Mouse (Mus musculus) lung, embryonic 14.5 days (tissue): Measurements from ENCODE around the gene Psma5. TPM values are rescaled to one million over a fixed set of nuclear protein-coding genes. Genes with fewer than 3 reads are reported as not detected.
A peak's percentile ranks its signal among the peaks of the same experiment; 100 is the strongest.

Experiments
- ATAC-seq: fragments of 200-750 bp; cut with Nextera tagmentation; 2 replicates; pipeline ENCODE4 v1.8.0; 2017; ENCODE audit warnings: mild to moderate bottlenecking, moderate TSS enrichment, moderate library complexity; ENCODE audit not compliant: insufficient read depth
- DNase-seq: peaks from one replicate; pipeline ENCODE4 v3.0.0-alpha.2; 2015
- H3K27ac ChIP-seq: fragments of 300-500 bp; sonication (generic); 2 replicates; pipeline ENCODE4 v1.5.1; 2014; ENCODE audit warnings: low read depth, mild to moderate bottlenecking, moderate library complexity
- H3K27me3 ChIP-seq: fragments of 300-500 bp; sonication (generic); 2 replicates; pipeline ENCODE4 v1.6.1; 2014; ENCODE audit warnings: low read length, control low read depth; ENCODE audit not compliant: insufficient read depth
- H3K36me3 ChIP-seq: fragments of 300-500 bp; sonication (generic); 2 replicates; pipeline ENCODE4 v1.6.1; 2014; ENCODE audit warnings: control low read depth; ENCODE audit not compliant: insufficient read depth
- H3K4me1 ChIP-seq: fragments of 300-500 bp; sonication (generic); 2 replicates; pipeline ENCODE4 v1.6.1; 2014; ENCODE audit warnings: antibody characterized with exemption, control low read depth; ENCODE audit not compliant: insufficient read depth
- H3K4me2 ChIP-seq: fragments of 300-500 bp; sonication (generic); 2 replicates; pipeline ENCODE4 v1.6.1; 2014; ENCODE audit warnings: mild to moderate bottlenecking
- H3K4me3 ChIP-seq: fragments of 300-500 bp; sonication (generic); 2 replicates; pipeline ENCODE4 v1.5.1; 2014; ENCODE audit warnings: low read depth, low read length
- H3K9ac ChIP-seq: fragments of 300-500 bp; sonication (generic); 2 replicates; pipeline ENCODE4 v1.6.1; 2014
- H3K9me3 ChIP-seq: fragments of 300-500 bp; sonication (generic); 2 replicates; pipeline ENCODE4 v1.6.1; 2016; ENCODE audit warnings: low read depth, low read length, control low read depth
- CTCF ChIP-seq: IDR thresholded peaks from 2 replicates; pipeline ENCODE4 v1.5.1; 2016; ENCODE audit warnings: antibody characterized with exemption, low read depth
- WGBS: fragments of 180-500 bp; shearing (Covaris S2); extraction: QIAGEN DNeasy Blood & Tissue Kit; methylation state at CpG from one replicate; pipeline ENCODE4 v1.1.7; 2014; 5-methylcytosine and 5-hydroxymethylcytosine counted together
- polyA plus RNA-seq: library from polyadenylated mRNA; unstranded; fragments of >200 nt; fragmentation: Nextera tagmentation; extraction: Ambion mirVana; gene quantifications from 2 replicates; pipeline ENCODE4 v1.2.1, GENCODE M21; 2014

The Psma5 gene
- polyA plus RNA-seq, 1 experiment from 2014 or later = 320 TPM

DNA sequence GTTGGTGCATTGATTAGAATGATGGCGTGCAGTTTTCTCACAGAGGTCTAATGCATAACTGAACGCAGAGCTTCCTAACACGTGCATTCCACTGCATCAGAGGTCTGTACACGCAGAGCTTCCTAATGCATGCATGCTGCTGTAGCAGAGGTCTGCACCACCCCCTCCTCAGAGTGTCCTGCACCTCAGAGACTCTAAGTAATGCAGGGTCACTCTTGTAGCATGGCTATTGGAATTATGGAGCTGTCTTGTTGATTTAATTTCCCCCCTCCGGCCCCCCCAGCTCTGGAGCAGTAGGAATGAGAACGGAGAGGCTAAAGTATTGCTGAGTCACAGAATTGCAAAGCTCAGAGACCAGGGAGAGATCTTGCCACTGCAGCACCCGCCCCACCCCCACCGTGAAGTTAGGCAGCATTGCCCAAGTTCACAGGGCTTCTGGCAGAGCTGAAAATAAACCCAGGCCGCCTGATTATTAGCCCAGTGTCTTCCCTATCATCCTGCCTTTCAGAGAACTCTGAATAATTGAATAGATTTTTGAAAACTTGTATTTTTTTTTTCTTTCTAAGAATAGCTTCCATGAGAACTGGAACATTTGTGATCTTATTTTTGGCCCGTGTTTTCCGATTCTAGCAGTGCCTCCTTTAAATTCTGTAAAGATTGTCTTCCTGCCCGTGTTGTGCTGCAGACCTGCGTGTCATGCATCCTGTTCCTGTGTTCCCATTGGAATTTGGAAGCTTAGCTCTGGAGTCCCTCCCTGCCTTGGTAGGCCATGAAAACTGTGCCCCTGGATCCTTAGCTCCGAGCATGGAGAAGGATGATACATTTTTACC lies 39.7 kb downstream of the Psma5 start:
- no peak for TF ChIP-seq CTCF
- Histone ChIP-seq H3K9me3 (no peaks in the 10 kb centered on the region), H3K27me3 (no peaks in the 10 kb centered on the region), H3K9ac (no peak overlapping the region), H3K27ac (peak overlapping the region; percentile 84), H3K4me3 (no peak overlapping the region), H3K4me2 (peak overlapping the region; percentile 41), H3K4me1 (peaks cover 28% of the 10 kb centered on the region), H3K36me3 (no peaks in the 10 kb centered on the region)
- ATAC-seq (peak; percentile 57), DNase-seq (no peak)
- 11% methylated on average over 14 of the region's 14 CpGs for WGBS

DNA sequence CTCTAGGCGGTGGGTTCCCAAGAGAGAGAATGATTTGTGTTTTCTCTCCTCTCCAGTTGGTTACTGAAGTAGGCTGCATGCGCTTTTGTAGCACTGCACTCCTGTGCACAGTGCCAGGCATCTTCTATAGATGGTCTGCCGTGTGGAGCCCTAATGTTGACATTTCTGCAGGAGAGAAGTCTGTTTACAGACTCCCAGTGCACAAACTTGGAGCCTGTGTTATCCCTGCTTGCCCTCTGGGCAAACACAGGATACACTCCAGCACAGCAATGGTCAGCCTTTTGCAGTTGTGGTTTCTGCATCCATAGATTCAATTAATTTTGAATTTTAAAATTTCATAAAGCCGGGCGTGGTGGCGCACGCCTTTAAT lies 40.3 kb downstream of the Psma5 start:
- Histone ChIP-seq H3K4me3 (no peak overlapping the region), H3K9ac (no peak overlapping the region), H3K27me3 (no peaks in the 10 kb centered on the region), H3K27ac (peak overlapping the region; percentile 84), H3K9me3 (no peaks in the 10 kb centered on the region), H3K36me3 (no peaks in the 10 kb centered on the region), H3K4me1 (peaks cover 28% of the 10 kb centered on the region), H3K4me2 (0 out of 2 replicates have a peak overlapping the region, but pooled peaks have one; percentile 6)
- ATAC-seq = no peak
- no peak for TF ChIP-seq CTCF
- no peak for DNase-seq
- WGBS = 53% methylated on average over 7 of the region's 7 CpGs

DNA sequence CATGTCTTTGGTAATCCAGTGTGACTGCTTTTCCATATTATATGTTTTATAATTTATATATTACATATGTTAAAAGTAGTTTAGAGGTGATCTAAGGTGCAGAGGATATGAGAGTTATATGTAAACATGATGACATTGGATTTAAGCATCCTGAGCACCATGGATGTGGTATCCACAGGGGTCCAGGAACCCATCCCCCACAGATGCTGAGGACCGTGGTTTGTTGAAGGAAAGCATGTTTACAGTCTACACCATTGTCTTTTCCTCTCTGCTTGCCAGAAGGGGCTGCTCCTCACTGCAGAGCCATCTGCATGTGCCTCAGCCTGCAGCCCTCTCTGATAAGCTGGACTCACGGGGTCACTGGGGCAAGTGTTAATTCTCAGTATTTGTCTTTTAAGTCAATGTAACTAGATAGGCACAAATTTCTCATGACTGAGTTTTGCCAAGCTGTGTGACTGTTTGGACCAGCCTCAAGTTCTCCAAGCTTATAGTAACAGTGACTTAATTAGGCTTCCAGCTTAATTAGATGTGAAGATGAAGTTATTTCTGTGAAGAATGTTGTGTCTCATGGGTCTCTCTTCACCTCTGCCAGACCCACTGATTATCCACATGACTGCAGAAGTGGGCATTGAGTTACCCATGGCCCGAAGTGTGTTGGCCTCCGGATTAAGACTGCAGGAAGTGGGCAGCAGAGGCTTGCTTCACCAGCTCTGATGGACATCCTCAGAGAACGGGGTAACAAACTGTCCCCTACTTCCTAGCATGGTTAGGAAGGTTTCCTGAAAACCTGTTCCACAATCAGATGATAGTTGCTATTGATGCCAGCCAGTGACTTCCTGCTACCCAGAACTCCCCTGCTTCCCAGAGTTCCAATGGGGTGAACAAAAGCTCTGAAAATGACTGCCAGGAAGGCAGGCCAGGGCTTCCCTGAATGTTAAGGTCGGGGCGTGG lies 41.2 kb downstream of the Psma5 start:
- no peak overlapping the region for H3K9ac ChIP-seq
- 55% methylated on average over 7 of the region's 7 CpGs for WGBS
- no peak for TF ChIP-seq CTCF
- DNase-seq = no peak
- no peak overlapping the region for H3K4me2 ChIP-seq
- no peaks in the 10 kb centered on the region for H3K27me3 ChIP-seq
- no peak overlapping the region for H3K4me3 ChIP-seq
- no peak for ATAC-seq
- H3K27ac ChIP-seq = no peak overlapping the region
- H3K36me3 ChIP-seq = no peaks in the 10 kb centered on the region
- H3K9me3 ChIP-seq = no peaks in the 10 kb centered on the region
- peaks cover 28% of the 10 kb centered on the region for H3K4me1 ChIP-seq

DNA sequence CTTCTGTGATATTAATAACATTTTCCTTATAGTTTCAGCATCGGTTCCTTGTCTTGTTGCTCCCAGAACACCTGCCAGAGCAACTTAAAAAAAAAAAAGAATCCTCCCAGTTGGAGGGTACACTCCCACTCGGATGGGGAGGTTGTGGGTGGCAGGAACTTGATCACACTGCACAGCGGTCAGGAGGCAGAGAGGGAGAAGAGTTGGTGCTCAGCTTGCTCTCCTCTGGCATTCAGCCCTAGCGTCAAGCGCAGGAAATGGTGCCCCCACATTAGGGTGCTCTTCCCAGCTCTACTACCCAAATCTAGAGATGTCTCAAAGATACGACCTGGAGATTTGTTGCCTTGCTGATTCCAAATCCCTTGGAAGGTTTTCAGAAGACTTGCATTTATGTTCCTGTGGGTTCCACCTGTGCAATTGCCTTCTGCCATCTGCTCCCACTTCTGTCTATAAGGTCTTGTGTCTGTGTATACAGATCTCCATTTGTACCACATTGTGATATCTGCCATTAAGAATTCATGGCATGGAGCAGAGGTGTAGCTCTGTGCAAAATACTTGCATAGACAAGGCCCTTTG lies 43.8 kb downstream of the Psma5 start:
- Histone ChIP-seq H3K9ac (no peak overlapping the region), H3K27ac (no peak overlapping the region), H3K36me3 (no peaks in the 10 kb centered on the region), H3K27me3 (no peaks in the 10 kb centered on the region), H3K9me3 (no peaks in the 10 kb centered on the region), H3K4me2 (no peak overlapping the region), H3K4me1 (peaks cover 15% of the 10 kb centered on the region), H3K4me3 (no peak overlapping the region)
- 80% methylated on average over 6 of the region's 6 CpGs for WGBS
- DNase-seq = no peak
- no peak for ATAC-seq
- no peak for TF ChIP-seq CTCF

DNA sequence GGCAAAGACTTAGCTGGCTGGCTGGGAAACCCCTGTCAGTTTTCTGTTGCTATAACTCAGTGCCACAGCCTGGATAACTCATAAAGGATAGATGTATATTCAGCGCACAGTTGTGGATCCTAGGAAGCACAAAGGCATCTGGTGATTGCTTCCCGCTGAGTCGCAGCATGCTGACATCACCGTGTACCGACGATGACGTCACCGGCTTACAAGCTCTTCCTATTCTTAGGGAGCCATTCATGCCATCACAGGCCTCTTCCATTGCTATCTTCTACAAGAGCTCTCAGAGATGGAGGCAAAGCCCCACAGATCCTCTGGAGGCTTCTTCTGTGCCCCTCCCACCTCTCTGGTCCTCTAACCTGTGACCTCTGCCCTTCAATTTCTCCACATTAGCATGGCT lies 47.0 kb downstream of the Psma5 start:
- WGBS = 90% methylated on average over 8 of the region's 8 CpGs

DNA sequence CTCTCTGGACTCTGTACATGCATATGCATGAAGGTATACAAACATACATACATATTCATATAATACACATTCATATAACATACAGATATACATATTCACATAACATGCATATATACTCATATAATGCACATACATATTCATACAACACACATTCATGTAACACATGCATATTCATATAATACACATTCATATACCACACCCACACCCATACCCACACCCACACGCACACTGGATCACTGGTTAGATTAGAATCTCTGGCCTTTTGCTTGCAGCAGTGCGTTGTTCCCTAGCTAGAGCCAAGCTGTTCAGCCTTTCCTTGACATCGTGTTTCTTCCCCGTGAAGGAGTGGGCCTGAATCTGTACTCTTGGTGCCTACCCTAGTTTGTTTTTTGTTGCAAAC lies 48.0 kb downstream of the Psma5 start:
- Histone ChIP-seq H3K9ac (no peak overlapping the region), H3K4me3 (no peak overlapping the region), H3K4me2 (no peak overlapping the region), H3K36me3 (peaks cover 7% of the 10 kb centered on the region; the same call in 1 of the 2 replicates), H3K27ac (no peak overlapping the region), H3K9me3 (no peaks in the 10 kb centered on the region), H3K4me1 (no peaks in the 10 kb centered on the region), H3K27me3 (no peaks in the 10 kb centered on the region)
- ATAC-seq = no peak
- 83% methylated on average over 4 of the region's 4 CpGs for WGBS
- no peak for TF ChIP-seq CTCF
- no peak for DNase-seq

More for the DNA sequence above, 47.0 kb downstream of the Psma5 start:
- Histone ChIP-seq H3K36me3 (peaks cover 1% of the 10 kb centered on the region; the same call in 1 of the 2 replicates), H3K27ac (no peak overlapping the region), H3K9ac (no peak overlapping the region), H3K27me3 (no peaks in the 10 kb centered on the region), H3K9me3 (no peaks in the 10 kb centered on the region), H3K4me3 (no peak overlapping the region), H3K4me1 (no peaks in the 10 kb centered on the region), H3K4me2 (no peak overlapping the region)
- TF ChIP-seq CTCF = no peak
- no peak for ATAC-seq
- no peak for DNase-seq
